Mouse (Mus musculus) olfactory bulb, adult 2 months (tissue): Measurements from ENCODE around the gene Tbc1d2b.

ENCODE experiments used
- CTCF ChIP-seq: fragments of 200-500 bp; IDR thresholded peaks from 2 replicates; pipeline ENCODE4 v1.5.1; 2012; ENCODE audit warnings: low read depth, mild to moderate bottlenecking, low read length, moderate library complexity; ENCODE audit not compliant: insufficient read depth
- POLR2A ChIP-seq: fragments of 200-500 bp; IDR thresholded peaks from 2 replicates; pipeline ENCODE4 v1.6.1; 2012; ENCODE audit warnings: mild to moderate bottlenecking, low read depth, low read length, moderate library complexity; ENCODE audit not compliant: insufficient read depth

GRCm38 (mm10) chr9:90189391-90189790, 81.2 kb downstream of the Tbc1d2b start:
- no peak for TF ChIP-seq CTCF
- TF ChIP-seq POLR2A: no peak
